ENCODE assay signal across 9 mouse cellular contexts in the genomic region with DNA sequence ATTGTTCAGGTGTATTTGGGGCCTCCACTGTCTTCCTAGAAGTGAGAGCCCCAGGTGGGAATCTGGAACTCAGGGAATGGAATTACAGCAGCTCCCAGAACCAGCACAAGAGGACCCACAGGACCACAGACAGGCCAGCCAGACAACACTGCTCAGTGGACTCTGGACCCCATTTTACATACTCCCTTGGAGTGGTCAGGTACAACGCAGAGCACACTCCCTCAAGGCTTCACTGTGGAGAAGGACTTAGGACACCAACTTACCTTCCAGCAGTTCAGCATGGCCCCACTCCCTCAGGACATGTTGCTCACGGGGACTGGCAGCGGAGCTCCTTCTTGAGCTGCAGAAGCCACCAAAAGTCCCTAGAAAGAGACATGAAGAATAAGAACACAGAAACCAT. TPM values are rescaled to one million over a fixed set of nuclear protein-coding genes. Genes with fewer than 3 reads are reported as not detected.
A peak's percentile ranks its signal among the peaks of the same experiment; 100 is the strongest.
DNase-seq lines count a peak whose midpoint lies in the region; ATAC-seq and TF ChIP-seq lines count a peak whose summit lies in the region.
"Had no signal": no experiment of that assay in that cellular context is flagged by ENCODE, and none has a peak within 500 bp of the region (broad histone marks: within the 10 kb centered on the region; RNA-seq: fewer than 3 reads in every experiment).

No protein-coding gene starts in this region.

- H3K4me1 ChIP-seq in megakaryocyte, embryonic 14.5 days: peaks cover 34% of the 10 kb centered on the region
- H3K4me1 ChIP-seq in hindbrain, embryonic 10.5 days (replicated peaks): peaks cover 19% of the 10 kb centered on the region
- H3K4me1 ChIP-seq in limb, embryonic 15.5 days: peaks cover 10% of the 10 kb centered on the region
- peaks cover 3% of the 10 kb centered on the region for H3K4me1 ChIP-seq in stomach, postnatal 0 days (replicated peaks; ENCODE audit: control insufficient read depth, insufficient read depth)

- no peak for ATAC-seq in megakaryocyte, adult 5-6 weeks (ENCODE audit: poor library complexity, severe bottlenecking)
- no peak for ATAC-seq in limb, embryonic 15.5 days (ENCODE audit: insufficient number of reproducible peaks, low FRiP score, low TSS enrichment, low read depth)
- ATAC-seq in stomach, postnatal 0 days (ENCODE audit: low FRiP score, low TSS enrichment): no peak

- peaks cover 41% of the 10 kb centered on the region for H3K36me3 ChIP-seq in megakaryocyte, embryonic 14.5 days (replicated peaks; ENCODE audit: low read length)
- peaks cover 40% of the 10 kb centered on the region for H3K36me3 ChIP-seq in hindbrain, embryonic 10.5 days
- peaks cover 42% of the 10 kb centered on the region for H3K36me3 ChIP-seq in limb, embryonic 15.5 days
- peaks cover 11% of the 10 kb centered on the region for H3K36me3 ChIP-seq in stomach, postnatal 0 days (ENCODE audit: control insufficient read depth, insufficient read depth, low read length)

- no peak for DNase-seq in hindbrain, embryonic 10.5 days (ENCODE audit: low spot score)
- DNase-seq in stomach, postnatal 0 days (ENCODE audit: low spot score): no peak
- no peak for DNase-seq in testis, postnatal 10 days (ENCODE audit: low spot score)
- no peak for DNase-seq in urinary bladder, postnatal 10 days (ENCODE audit: low spot score)
- no peak for DNase-seq in layer of hippocampus, adult 9-10 months (ENCODE audit: low spot score)
- DNase-seq: thymus, adult 18-20 months had no signal

- TF ChIP-seq CTCF in stomach, postnatal 0 days (IDR thresholded peaks at IDR 0.05; ENCODE audit: low read depth): no peak

- no peak for TF ChIP-seq EP300 in stomach, postnatal 0 days (optimal IDR thresholded peaks at IDR 0.05)

- peak overlapping the region; percentile 60 for H3K4me2 ChIP-seq in limb, embryonic 15.5 days
- H3K4me2 ChIP-seq in stomach, postnatal 0 days (replicated peaks; ENCODE audit: low read depth): peak overlapping the region; percentile 86

- peak overlapping the region; percentile 90 for H3K4me3 ChIP-seq in megakaryocyte, embryonic 14.5 days (replicated peaks)
- peak overlapping the region; percentile 71 for H3K4me3 ChIP-seq in hindbrain, embryonic 10.5 days
- peak overlapping the region; percentile 68 for H3K4me3 ChIP-seq in limb, embryonic 15.5 days
- H3K4me3 ChIP-seq in stomach, postnatal 0 days (ENCODE audit: low read depth, low read length): no peak overlapping the region

- no peak overlapping the region for H3K9ac ChIP-seq in limb, embryonic 15.5 days
- no peak overlapping the region for H3K9ac ChIP-seq in stomach, postnatal 0 days (ENCODE audit: low read length)

- no peaks in the 10 kb centered on the region for H3K9me3 ChIP-seq in megakaryocyte, embryonic 14.5 days
- H3K9me3 ChIP-seq in hindbrain, embryonic 10.5 days: peaks cover 6% of the 10 kb centered on the region; the same call in 1 of the 2 replicates
- no peaks in the 10 kb centered on the region; the same call in 1 of the 2 replicates for H3K9me3 ChIP-seq in limb, embryonic 15.5 days
- no peaks in the 10 kb centered on the region for H3K9me3 ChIP-seq in stomach, postnatal 0 days (ENCODE audit: control insufficient read depth, low read length)

- H3K27me3 ChIP-seq in megakaryocyte, embryonic 14.5 days (replicated peaks): no peaks in the 10 kb centered on the region
- H3K27me3 ChIP-seq in hindbrain, embryonic 10.5 days (ENCODE audit: insufficient read depth, poor library complexity, severe bottlenecking): no peaks in the 10 kb centered on the region
- no peaks in the 10 kb centered on the region for H3K27me3 ChIP-seq in limb, embryonic 15.5 days
- H3K27me3 ChIP-seq in stomach, postnatal 0 days (ENCODE audit: control insufficient read depth, insufficient read depth, low read length): no peaks in the 10 kb centered on the region

- no peak overlapping the region for H3K27ac ChIP-seq in hindbrain, embryonic 10.5 days
- H3K27ac ChIP-seq in limb, embryonic 15.5 days: no peak overlapping the region
- H3K27ac ChIP-seq in stomach, postnatal 0 days (replicated peaks): no peak overlapping the region

- 91% methylated on average over 3 of the region's 3 CpGs for WGBS in hindbrain, embryonic 10.5 days
- WGBS in limb, embryonic 15.5 days: 91% methylated on average over 3 of the region's 3 CpGs
- 90% methylated on average over 3 of the region's 3 CpGs for WGBS in stomach, postnatal 0 days

RNA-seq across cellular contexts. Expression of gene Polrmt, which starts 1.0 kb away (rescaled TPM):
- 11.1 and 25.3 TPM in 2 replicates for polyA plus RNA-seq in megakaryocyte, embryonic 14.5 days (2012; ENCODE audit: insufficient read depth, low replicate concordance)
- total RNA-seq in megakaryocyte, adult 5-6 weeks (2015): 20.9 and 27.8 TPM in 2 replicates
- total RNA-seq in megakaryocyte, adult 5-6 weeks (2017): 9.7 and 12.6 TPM in 2 replicates
- polyA plus RNA-seq in hindbrain, embryonic 10.5 days (2016; fragmentation: Nextera tagmentation; extraction: Ambion mirVana): 47.3 and 51.6 TPM in 2 replicates
- polyA plus RNA-seq in limb, embryonic 15.5 days (2015; fragmentation: Nextera tagmentation; extraction: Ambion mirVana): 35.8 and 41.5 TPM in 2 replicates
- polyA plus RNA-seq in stomach, postnatal 0 days (2015; fragmentation: Nextera tagmentation; extraction: Ambion mirVana): 16.5 and 20.6 TPM in 2 replicates

RNA-seq across cellular contexts. Expression of gene Fgf22, which starts 9.5 kb away (rescaled TPM):
- not detected in 2 replicates for polyA plus RNA-seq in megakaryocyte, embryonic 14.5 days (2012; ENCODE audit: insufficient read depth, low replicate concordance)
- not detected in 2 replicates for total RNA-seq in megakaryocyte, adult 5-6 weeks (2015)
- not detected in 2 replicates for total RNA-seq in megakaryocyte, adult 5-6 weeks (2017)
- 0.12 and 0.55 TPM in 2 replicates for polyA plus RNA-seq in hindbrain, embryonic 10.5 days (2016; fragmentation: Nextera tagmentation; extraction: Ambion mirVana)
- polyA plus RNA-seq in limb, embryonic 15.5 days (2015; fragmentation: Nextera tagmentation; extraction: Ambion mirVana): 0.95 and 2.2 TPM in 2 replicates
- 13.5 and 14.9 TPM in 2 replicates for polyA plus RNA-seq in stomach, postnatal 0 days (2015; fragmentation: Nextera tagmentation; extraction: Ambion mirVana)

RNA-seq across cellular contexts. Expression of gene Rnf126, which starts 21.3 kb away (rescaled TPM):
- polyA plus RNA-seq in megakaryocyte, embryonic 14.5 days (2012; ENCODE audit: insufficient read depth, low replicate concordance): 302 and 542 TPM in 2 replicates
- 30.4 and 34.0 TPM in 2 replicates for total RNA-seq in megakaryocyte, adult 5-6 weeks (2015)
- total RNA-seq in megakaryocyte, adult 5-6 weeks (2017): 12.5 and 13.0 TPM in 2 replicates
- polyA plus RNA-seq in hindbrain, embryonic 10.5 days (2016; fragmentation: Nextera tagmentation; extraction: Ambion mirVana): 124 and 136 TPM in 2 replicates
- 93.2 and 104 TPM in 2 replicates for polyA plus RNA-seq in limb, embryonic 15.5 days (2015; fragmentation: Nextera tagmentation; extraction: Ambion mirVana)
- 60.0 and 68.6 TPM in 2 replicates for polyA plus RNA-seq in stomach, postnatal 0 days (2015; fragmentation: Nextera tagmentation; extraction: Ambion mirVana)

RNA-seq across cellular contexts. Expression of gene Hcn2, which starts 29.0 kb away (rescaled TPM):
- 1.5 and 1.8 TPM in 2 replicates for polyA plus RNA-seq in megakaryocyte, embryonic 14.5 days (2012; ENCODE audit: insufficient read depth, low replicate concordance)
- total RNA-seq in megakaryocyte, adult 5-6 weeks (2015): 0.04 TPM in 1 of 2 replicates, not detected in the other
- total RNA-seq in megakaryocyte, adult 5-6 weeks (2017): not detected in 2 replicates
- 0.08 and 0.11 TPM in 2 replicates for polyA plus RNA-seq in hindbrain, embryonic 10.5 days (2016; fragmentation: Nextera tagmentation; extraction: Ambion mirVana)
- 0.08 TPM in 1 of 2 replicates, not detected in the other for polyA plus RNA-seq in limb, embryonic 15.5 days (2015; fragmentation: Nextera tagmentation; extraction: Ambion mirVana)
- 0.28 and 0.38 TPM in 2 replicates for polyA plus RNA-seq in stomach, postnatal 0 days (2015; fragmentation: Nextera tagmentation; extraction: Ambion mirVana)

RNA-seq across cellular contexts. Expression of gene Fstl3, which starts 31.7 kb away (rescaled TPM):
- polyA plus RNA-seq in megakaryocyte, embryonic 14.5 days (2012; ENCODE audit: insufficient read depth, low replicate concordance): 1.6 TPM in 1 of 2 replicates, not detected in the other
- total RNA-seq in megakaryocyte, adult 5-6 weeks (2015): 3.9 and 5.3 TPM in 2 replicates
- total RNA-seq in megakaryocyte, adult 5-6 weeks (2017): 1.7 and 2.7 TPM in 2 replicates
- polyA plus RNA-seq in hindbrain, embryonic 10.5 days (2016; fragmentation: Nextera tagmentation; extraction: Ambion mirVana): 1.7 and 1.8 TPM in 2 replicates
- 21.2 and 22.2 TPM in 2 replicates for polyA plus RNA-seq in limb, embryonic 15.5 days (2015; fragmentation: Nextera tagmentation; extraction: Ambion mirVana)
- 14.1 and 17.6 TPM in 2 replicates for polyA plus RNA-seq in stomach, postnatal 0 days (2015; fragmentation: Nextera tagmentation; extraction: Ambion mirVana)
